Mouse (Mus musculus) hindbrain, embryonic 10.5 days (tissue): ENCODE results near the gene Gm21783. TPM values are rescaled to one million over a fixed set of nuclear protein-coding genes. Genes with fewer than 3 reads are reported as not detected.
"Not testable (repeated sequence)": the region's sequence is repeated elsewhere in the genome, so short reads cannot be mapped to it uniquely, and the experiment has no call there.

Source experiments
- DNase-seq: peaks from one replicate; pipeline ENCODE4 v3.0.0-alpha.2; 2017; ENCODE audit warnings: low spot score
- H3K27ac ChIP-seq: fragments of 300-500 bp; sonication (generic); 2 replicates; pipeline ENCODE4 v1.5.1; 2016; ENCODE audit warnings: mild to moderate bottlenecking, moderate library complexity
- H3K27me3 ChIP-seq: fragments of 300-500 bp; sonication (generic); 2 replicates; pipeline ENCODE4 v1.6.1; 2016; ENCODE audit warnings: mild to moderate bottlenecking; ENCODE audit not compliant: poor library complexity, insufficient read depth, severe bottlenecking
- H3K36me3 ChIP-seq: fragments of 300-500 bp; sonication (generic); 2 replicates; pipeline ENCODE4 v1.6.1; 2016; ENCODE audit warnings: mild to moderate bottlenecking, moderate library complexity
- H3K4me1 ChIP-seq: fragments of 300-500 bp; sonication (generic); replicated peaks from 2 replicates; pipeline ENCODE4 v1.6.1; 2016; ENCODE audit warnings: mild to moderate bottlenecking
- H3K4me3 ChIP-seq: fragments of 300-500 bp; sonication (generic); 2 replicates; pipeline ENCODE4 v1.5.1; 2016; ENCODE audit warnings: mild to moderate bottlenecking, moderate library complexity
- H3K9me3 ChIP-seq: fragments of 300-500 bp; sonication (generic); 2 replicates; pipeline ENCODE4 v1.6.1; 2016; ENCODE audit warnings: mild to moderate bottlenecking, moderate library complexity
- WGBS: fragments of 180-500 bp; shearing (Covaris S2); methylation state at CpG from one replicate; pipeline ENCODE4 v1.1.7; 2016; 5-methylcytosine and 5-hydroxymethylcytosine counted together
- polyA plus RNA-seq: library from polyadenylated mRNA; unstranded; fragments of >200 nt; fragmentation: Nextera tagmentation; extraction: Ambion mirVana; gene quantifications from 2 replicates; pipeline ENCODE4 v1.2.1, GENCODE M21; 2016

Gm21783 gene
- polyA plus RNA-seq: not detected in 2 replicates

DNA sequence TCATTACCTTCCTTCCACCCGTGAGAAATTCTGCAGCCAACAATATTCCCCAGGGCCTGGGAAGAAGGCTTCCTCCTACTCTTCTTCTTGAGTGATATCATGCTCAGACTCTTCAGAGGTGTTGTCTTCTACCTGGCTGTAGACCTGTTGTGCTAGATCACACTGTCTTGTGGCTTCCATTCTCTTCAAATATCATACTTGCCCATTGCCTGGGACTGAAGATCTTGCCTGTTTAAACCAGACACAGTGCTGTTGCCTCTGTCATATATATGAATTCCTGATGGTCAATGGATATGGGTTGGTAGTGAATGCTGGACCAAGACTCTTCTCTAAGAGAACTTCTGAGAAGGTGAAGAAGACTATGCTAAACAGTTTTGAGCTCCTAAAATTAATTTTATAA, at the start of gene Gm21783:
Gene Gm21783, minus strand, starts transcription at position 101 of the 400 bp plus-strand sequence.
- H3K9me3 ChIP-seq, H3K27ac ChIP-seq: not testable (repeated sequence)

More for the DNA sequence above, at the start of gene Gm21783:
- H3K4me3 ChIP-seq, H3K36me3 ChIP-seq, H3K27me3 ChIP-seq, H3K4me1 ChIP-seq, DNase-seq: not testable (repeated sequence)
- no CpG with 5 or more reads among the region's 1 CpGs for WGBS
